Mouse (Mus musculus) 3134 (cell line): ENCODE data around the gene Psmb11.
"Not testable (repeated sequence)": the region's sequence is repeated elsewhere in the genome, so short reads cannot be mapped to it uniquely, and the experiment has no call there.

Source experiments
- DNase-seq: peaks from one replicate; pipeline ENCODE4 v3.0.0-alpha.2; 2011; ENCODE audit warnings: low spot score; ENCODE audit not compliant: insufficient read length; ENCODE audit errors: extremely low read depth

Gene Psmb11

GRCm38 (mm10) chr14:54603038-54603654 is 18.1 kb upstream of the Psmb11 start:
- DNase-seq, result peak; percentile 92

GRCm38 (mm10) chr14:54603686-54604085 is 17.5 kb upstream of the Psmb11 start:
- DNase-seq, result no peak

GRCm38 (mm10) chr14:54605752-54606321 is 15.4 kb upstream of the Psmb11 start, which contains the start of gene 4931414P19Rik:
Gene 4931414P19Rik, minus strand, starts transcription at chr14:54605993.
- peak; percentile 72 for DNase-seq

- no peak for DNase-seq
Observed at GRCm38 (mm10) chr14:54607226-54607625, 14.0 kb upstream of the Psmb11 start.

- no peak for DNase-seq
Observed at GRCm38 (mm10) chr14:54609245-54609644, 12.0 kb upstream of the Psmb11 start.

GRCm38 (mm10) chr14:54609962-54610361 is 11.3 kb upstream of the Psmb11 start:
- DNase-seq, result peak; percentile 29

- DNase-seq, result no peak
Observed at GRCm38 (mm10) chr14:54610648-54611047, 10.6 kb upstream of the Psmb11 start.

GRCm38 (mm10) chr14:54614130-54614529 is 7.1 kb upstream of the Psmb11 start:
- not testable (repeated sequence) for DNase-seq

GRCm38 (mm10) chr14:54616226-54616825 is 4.9 kb upstream of the Psmb11 start:
- DNase-seq, result no peak

- no peak for DNase-seq
Observed at GRCm38 (mm10) chr14:54617152-54617896, 3.9 kb upstream of the Psmb11 start.

GRCm38 (mm10) chr14:54617897-54618365 is 3.3 kb upstream of the Psmb11 start, which contains the start of gene Psmb5:
Gene Psmb5, minus strand, starts transcription at chr14:54618022.
- DNase-seq, result peak; percentile 85

- no peak for DNase-seq
Observed at GRCm38 (mm10) chr14:54623334-54623733, 2.1 kb downstream of the Psmb11 start.

GRCm38 (mm10) chr14:54624976-54625375 is 3.7 kb downstream of the Psmb11 start:
- no peak for DNase-seq

GRCm38 (mm10) chr14:54628103-54628502 is 6.9 kb downstream of the Psmb11 start:
- no peak for DNase-seq

GRCm38 (mm10) chr14:54629797-54630196 is 8.6 kb downstream of the Psmb11 start:
- DNase-seq, result no peak

- DNase-seq, result no peak
Observed at GRCm38 (mm10) chr14:54630583-54631239, 9.5 kb downstream of the Psmb11 start.

GRCm38 (mm10) chr14:54631240-54631599 is 10.0 kb downstream of the Psmb11 start:
- DNase-seq, result no peak

- no peak for DNase-seq
Observed at GRCm38 (mm10) chr14:54632252-54632651, 11.0 kb downstream of the Psmb11 start.

GRCm38 (mm10) chr14:54634182-54634581 is 12.9 kb downstream of the Psmb11 start:
- no peak for DNase-seq

- DNase-seq, result no peak
Observed at GRCm38 (mm10) chr14:54636954-54637353, 15.7 kb downstream of the Psmb11 start.

GRCm38 (mm10) chr14:54638210-54638609 is 17.0 kb downstream of the Psmb11 start:
- no peak for DNase-seq
